Mouse (Mus musculus): ENCODE data around the gene Trio.

DNA sequence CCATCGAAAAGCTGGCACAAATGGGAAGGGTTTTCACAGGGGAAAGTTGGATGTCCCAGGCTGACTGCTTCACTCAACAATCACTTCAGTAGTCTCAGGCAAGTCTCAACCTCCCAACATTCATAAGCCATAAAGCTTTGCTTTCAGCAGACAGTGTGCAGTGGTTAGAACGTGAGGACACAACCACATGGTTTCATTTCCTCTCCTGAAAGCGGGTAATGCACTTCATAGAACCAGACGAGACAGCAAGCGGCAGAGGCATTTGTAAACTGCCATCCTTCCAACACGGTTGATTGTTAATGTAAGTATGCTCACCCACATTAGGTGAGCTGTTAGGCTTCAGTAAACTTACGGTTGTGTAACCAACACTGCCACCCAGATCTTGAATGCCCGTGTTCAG, 51.0 kb downstream of the Trio start:
- TF ChIP-seq POLR2A (IDR thresholded peaks at IDR 0.05; ENCODE audit: borderline replicate concordance, insufficient read depth, low read length) (no peak), CTCF (IDR thresholded peaks at IDR 0.05; ENCODE audit: borderline replicate concordance, insufficient read depth, low read depth, low read length) (no peak)
